Mouse (Mus musculus) lung, embryonic 15.5 days (tissue): Measurements from ENCODE around the gene Mosmo. TPM values are rescaled to one million over a fixed set of nuclear protein-coding genes. Genes with fewer than 3 reads are reported as not detected.

Source experiments
- ATAC-seq: fragments of 200-750 bp; cut with Nextera tagmentation; 2 replicates; pipeline ENCODE4 v1.8.0; 2017; ENCODE audit warnings: moderate number of reproducible peaks, borderline replicate concordance; ENCODE audit not compliant: low FRiP score, low TSS enrichment; ENCODE audit errors: extremely low read depth
- H3K27ac ChIP-seq: fragments of 300-500 bp; sonication (generic); 2 replicates; pipeline ENCODE4 v1.5.1; 2015; ENCODE audit warnings: moderate library complexity, mild to moderate bottlenecking, inconsistent platforms
- H3K27me3 ChIP-seq: fragments of 300-500 bp; sonication (generic); 2 replicates; pipeline ENCODE4 v1.6.1; 2015; ENCODE audit warnings: inconsistent platforms
- H3K36me3 ChIP-seq: fragments of 300-500 bp; sonication (generic); 2 replicates; pipeline ENCODE4 v1.6.1; 2015; ENCODE audit warnings: inconsistent platforms
- H3K4me1 ChIP-seq: fragments of 300-500 bp; sonication (generic); 2 replicates; pipeline ENCODE4 v1.6.1; 2015; ENCODE audit warnings: inconsistent platforms
- H3K4me2 ChIP-seq: fragments of 300-500 bp; sonication (generic); 2 replicates; pipeline ENCODE4 v1.6.1; 2015; ENCODE audit warnings: inconsistent platforms, mild to moderate bottlenecking, moderate library complexity
- H3K4me3 ChIP-seq: fragments of 300-500 bp; sonication (generic); 2 replicates; pipeline ENCODE4 v1.5.1; 2015; ENCODE audit warnings: mild to moderate bottlenecking, inconsistent platforms
- H3K9ac ChIP-seq: fragments of 300-500 bp; sonication (generic); 2 replicates; pipeline ENCODE4 v1.6.1; 2015; ENCODE audit warnings: inconsistent platforms
- H3K9me3 ChIP-seq: fragments of 300-500 bp; sonication (generic); 2 replicates; pipeline ENCODE4 v1.6.1; 2016; ENCODE audit warnings: inconsistent platforms
- WGBS: fragments of 180-500 bp; shearing (Covaris S2); methylation state at CpG from one replicate; pipeline ENCODE4 v1.1.7; 2015; 5-methylcytosine and 5-hydroxymethylcytosine counted together
- polyA plus RNA-seq: library from polyadenylated mRNA; unstranded; fragments of >200 nt; fragmentation: Nextera tagmentation; extraction: Ambion mirVana; gene quantifications from 2 replicates; pipeline ENCODE4 v1.2.1, GENCODE M21; 2015

Mosmo gene
- 13.1 and 14.6 TPM in 2 replicates for polyA plus RNA-seq

- Histone ChIP-seq H3K9me3 (no peaks in the 10 kb centered on the region), H3K27ac (peak within 1 kb of the TSS; percentile 80), H3K36me3 (no peaks in the 10 kb centered on the region), H3K4me1 (peaks cover 38% of the 10 kb centered on the region), H3K27me3 (no peaks in the 10 kb centered on the region), H3K9ac (peak within 1 kb of the TSS; percentile 74), H3K4me2 (peak within 1 kb of the TSS; percentile 73), H3K4me3 (peak within 1 kb of the TSS; percentile 90)
- ATAC-seq: peak; percentile 91
- WGBS: 1% methylated on average over 44 of the region's 44 CpGs
Observed at GRCm38 (mm10) chr7:120677001-120677643, at the start of gene Mosmo. Gene Mosmo (plus strand): TSS chr7:120677618.

DNA sequence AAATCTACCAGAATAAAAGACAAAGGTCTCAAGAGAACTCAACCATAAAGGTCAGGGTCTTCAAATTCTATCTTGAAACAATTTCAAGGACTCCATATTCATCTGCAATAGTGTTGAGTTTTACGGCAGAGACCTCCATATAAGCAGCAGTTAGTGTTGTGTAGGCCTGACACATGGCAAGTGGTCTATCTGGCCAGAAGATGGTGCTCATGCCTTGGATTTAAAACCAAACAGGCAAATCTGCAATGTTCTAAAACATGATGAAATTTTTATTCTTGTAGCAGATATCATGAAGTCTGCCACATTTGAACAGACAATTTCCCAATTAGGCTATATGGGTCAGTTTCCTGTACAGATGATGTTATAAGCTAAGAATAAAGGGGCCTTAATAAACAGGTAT lies 44.9 kb upstream of the Mosmo start:
- Histone ChIP-seq H3K27me3 (no peaks in the 10 kb centered on the region), H3K36me3 (no peaks in the 10 kb centered on the region), H3K27ac (no peak overlapping the region), H3K9me3 (no peaks in the 10 kb centered on the region), H3K9ac (no peak overlapping the region), H3K4me3 (no peak overlapping the region), H3K4me2 (no peak overlapping the region), H3K4me1 (peaks cover 15% of the 10 kb centered on the region)
- 69% methylated on average over 1 of the region's 1 CpGs for WGBS
- no peak for ATAC-seq

- peak overlapping the region; percentile 93 for H3K27ac ChIP-seq
- H3K4me1 ChIP-seq: peaks cover 15% of the 10 kb centered on the region
- H3K36me3 ChIP-seq: peaks cover 13% of the 10 kb centered on the region
- peak overlapping the region; percentile 78 for H3K4me2 ChIP-seq
- ATAC-seq: no peak
- 7% methylated on average over 9 of the region's 9 CpGs for WGBS
- peak overlapping the region; percentile 94 for H3K4me3 ChIP-seq
- H3K9me3 ChIP-seq: no peaks in the 10 kb centered on the region
- H3K27me3 ChIP-seq: no peaks in the 10 kb centered on the region
- H3K9ac ChIP-seq: peak overlapping the region; percentile 92
Observed at GRCm38 (mm10) chr7:120634301-120634700, 43.1 kb upstream of the Mosmo start.

- Histone ChIP-seq H3K4me1 (peaks cover 15% of the 10 kb centered on the region), H3K9ac (peak within 1 kb of the TSS; percentile 92), H3K27ac (peak within 1 kb of the TSS; percentile 93), H3K27me3 (no peaks in the 10 kb centered on the region), H3K4me2 (peak within 1 kb of the TSS; percentile 78), H3K9me3 (no peaks in the 10 kb centered on the region), H3K4me3 (peak within 1 kb of the TSS; percentile 94), H3K36me3 (peaks cover 19% of the 10 kb centered on the region)
- under 1% methylated on average over 45 of the region's 45 CpGs for whole genome bisulfite sequencing
- ATAC-seq: peak; percentile 100
Observed at GRCm38 (mm10) chr7:120634711-120635361, 42.6 kb upstream of the Mosmo start, which contains the start of gene Uqcrc2. Gene Uqcrc2 (plus strand): TSS chr7:120635176.

- under 1% methylated on average over 32 of the region's 32 CpGs for WGBS
- peak overlapping the region; percentile 94 for H3K4me3 ChIP-seq
Observed at GRCm38 (mm10) chr7:120635362-120635781, 42.0 kb upstream of the Mosmo start.

DNA sequence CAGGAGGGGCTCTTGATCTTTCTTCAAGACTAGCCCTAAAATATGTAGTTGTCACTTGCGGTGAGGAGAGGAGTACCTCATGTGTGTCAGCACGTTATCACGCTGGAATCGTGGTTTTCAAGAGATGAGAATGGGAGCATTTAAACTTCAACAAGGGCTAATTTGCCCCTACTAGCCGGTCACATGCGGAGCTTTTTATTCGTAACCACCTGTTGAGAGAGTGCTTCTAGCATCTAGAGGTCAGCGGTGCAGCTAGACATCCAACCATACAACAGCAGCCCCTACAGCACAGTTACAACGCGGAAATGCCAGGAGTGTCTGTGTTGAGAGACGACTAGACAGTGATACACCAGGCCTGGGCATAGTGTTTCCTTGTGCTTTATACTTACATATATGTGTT lies 41.6 kb upstream of the Mosmo start:
- Histone ChIP-seq H3K4me1 (peaks cover 15% of the 10 kb centered on the region), H3K4me3 (peak overlapping the region; percentile 94)
- no peak for ATAC-seq

More at GRCm38 (mm10) chr7:120635362-120635781, 42.0 kb upstream of the Mosmo start:
- H3K4me2 ChIP-seq: peak overlapping the region; percentile 78
- peak overlapping the region; percentile 92 for H3K9ac ChIP-seq
- peaks cover 15% of the 10 kb centered on the region for H3K4me1 ChIP-seq
- ATAC-seq: peak; percentile 76; the same call in 1 of the 2 replicates
- peaks cover 23% of the 10 kb centered on the region for H3K36me3 ChIP-seq
- no peaks in the 10 kb centered on the region for H3K9me3 ChIP-seq
- no peaks in the 10 kb centered on the region for H3K27me3 ChIP-seq
- H3K27ac ChIP-seq: peak overlapping the region; percentile 93

GRCm38 (mm10) chr7:120643217-120643616 lies 34.2 kb upstream of the Mosmo start:
- H3K4me1 ChIP-seq: no peaks in the 10 kb centered on the region
- H3K9me3 ChIP-seq: no peaks in the 10 kb centered on the region
- H3K4me2 ChIP-seq: no peak overlapping the region
- H3K36me3 ChIP-seq: peaks cover 68% of the 10 kb centered on the region
- H3K27ac ChIP-seq: no peak overlapping the region
- WGBS: 50% methylated on average over 4 of the region's 4 CpGs
- no peak overlapping the region for H3K4me3 ChIP-seq
- ATAC-seq: no peak
- no peak overlapping the region for H3K9ac ChIP-seq
- no peaks in the 10 kb centered on the region for H3K27me3 ChIP-seq

More for the DNA sequence above, 41.6 kb upstream of the Mosmo start:
- Histone ChIP-seq H3K4me2 (peak overlapping the region; percentile 78), H3K9me3 (no peaks in the 10 kb centered on the region), H3K27ac (no peak overlapping the region), H3K27me3 (no peaks in the 10 kb centered on the region), H3K36me3 (peaks cover 27% of the 10 kb centered on the region), H3K9ac (peak overlapping the region; percentile 92)
- under 1% methylated on average over 11 of the region's 11 CpGs for WGBS

DNA sequence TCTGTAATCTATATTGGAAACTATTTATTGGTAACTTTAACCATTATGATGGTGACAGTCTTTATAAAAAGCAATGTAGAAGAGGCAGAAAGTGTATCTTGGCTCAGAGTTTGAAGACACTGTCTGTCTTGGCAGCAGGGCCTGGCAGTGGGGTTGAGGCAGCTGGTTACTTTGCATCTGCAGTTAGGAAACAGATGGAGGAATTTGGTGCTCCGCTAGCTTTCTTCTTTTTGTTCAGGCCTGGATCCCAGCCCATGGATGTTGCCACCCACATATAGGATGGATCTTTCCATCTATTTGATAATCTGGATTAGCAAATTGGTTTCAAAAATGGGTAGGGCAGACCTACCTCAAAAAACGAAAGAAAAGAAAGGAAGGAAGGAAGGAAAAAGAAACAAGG lies 29.6 kb upstream of the Mosmo start:
- ATAC-seq: no peak
- H3K9me3 ChIP-seq: no peaks in the 10 kb centered on the region

GRCm38 (mm10) chr7:120662079-120662478 lies 15.3 kb upstream of the Mosmo start:
- no peaks in the 10 kb centered on the region for H3K4me1 ChIP-seq
- peaks cover 29% of the 10 kb centered on the region for H3K36me3 ChIP-seq
- no peak overlapping the region for H3K9ac ChIP-seq
- ATAC-seq: no peak
- no peak overlapping the region for H3K27ac ChIP-seq
- no peaks in the 10 kb centered on the region for H3K27me3 ChIP-seq
- no peaks in the 10 kb centered on the region for H3K9me3 ChIP-seq
- H3K4me3 ChIP-seq: no peak overlapping the region
- 90% methylated on average over 4 of the region's 4 CpGs for WGBS
- no peak overlapping the region for H3K4me2 ChIP-seq

More for the DNA sequence above, 29.6 kb upstream of the Mosmo start:
- Histone ChIP-seq H3K27ac (no peak overlapping the region), H3K4me3 (no peak overlapping the region), H3K27me3 (no peaks in the 10 kb centered on the region), H3K36me3 (peaks cover 77% of the 10 kb centered on the region), H3K4me1 (no peaks in the 10 kb centered on the region), H3K9ac (no peak overlapping the region), H3K4me2 (no peak overlapping the region)
- WGBS: 69% methylated on average over 2 of the region's 2 CpGs

DNA sequence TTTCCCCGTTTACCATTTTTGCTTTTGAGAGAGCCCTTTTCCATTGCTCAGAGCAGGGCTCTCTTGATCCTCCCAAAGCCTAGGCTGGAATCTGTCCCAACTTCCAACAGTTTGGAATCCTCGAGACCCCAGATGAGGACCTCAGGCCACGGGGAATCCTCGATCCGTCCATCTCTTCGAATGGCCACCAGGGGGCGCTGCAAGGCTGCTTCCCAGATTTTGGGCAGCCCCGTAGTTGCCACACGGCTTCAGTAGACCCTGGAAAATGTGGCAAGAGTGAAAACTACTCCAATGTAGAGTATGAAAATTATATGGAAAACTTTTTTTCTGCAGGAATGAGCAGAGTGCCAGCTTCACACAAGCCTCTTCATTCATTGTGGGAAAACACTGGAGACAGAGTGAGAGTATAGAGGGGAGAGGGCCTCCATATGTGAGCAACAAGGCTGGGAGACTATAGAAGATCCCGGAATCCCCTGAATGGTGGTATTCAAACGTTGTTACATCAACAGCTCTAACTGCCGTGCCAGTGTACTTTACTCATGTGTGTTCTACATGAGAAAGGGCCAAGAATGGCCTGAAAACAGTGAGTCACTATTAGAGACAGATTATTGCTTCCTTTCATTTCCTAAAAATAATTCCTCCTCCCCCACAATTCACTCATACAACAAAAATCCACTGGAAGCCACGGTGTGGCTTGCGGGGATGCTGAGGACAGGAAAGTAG lies 7.1 kb upstream of the Mosmo start, which contains the start of gene Pdzd9:
Gene Pdzd9 (minus strand): TSS at position 191 of the 723 bp plus-strand sequence.
- Histone ChIP-seq H3K4me2 (no peak within 1 kb of the TSS), H3K9ac (no peak within 1 kb of the TSS), H3K9me3 (no peaks in the 10 kb centered on the region), H3K4me3 (no peak within 1 kb of the TSS), H3K27me3 (no peaks in the 10 kb centered on the region), H3K36me3 (no peaks in the 10 kb centered on the region), H3K4me1 (no peaks in the 10 kb centered on the region), H3K27ac (no peak within 1 kb of the TSS)
- peak; percentile 49; the same call in 1 of the 2 replicates for ATAC-seq
- 24% methylated on average over 14 of the region's 14 CpGs for WGBS

GRCm38 (mm10) chr7:120671271-120671670 lies 6.1 kb upstream of the Mosmo start:
- Histone ChIP-seq H3K36me3 (no peaks in the 10 kb centered on the region), H3K4me2 (no peak overlapping the region), H3K4me3 (no peak overlapping the region), H3K27me3 (no peaks in the 10 kb centered on the region), H3K27ac (no peak overlapping the region), H3K9me3 (no peaks in the 10 kb centered on the region), H3K4me1 (peaks cover 1% of the 10 kb centered on the region; the same call in 1 of the 2 replicates), H3K9ac (no peak overlapping the region)
- no peak for ATAC-seq
- WGBS: 68% methylated on average over 2 of the region's 2 CpGs
